Mouse (Mus musculus): Measurements from ENCODE around the gene Mbnl1.

DNA sequence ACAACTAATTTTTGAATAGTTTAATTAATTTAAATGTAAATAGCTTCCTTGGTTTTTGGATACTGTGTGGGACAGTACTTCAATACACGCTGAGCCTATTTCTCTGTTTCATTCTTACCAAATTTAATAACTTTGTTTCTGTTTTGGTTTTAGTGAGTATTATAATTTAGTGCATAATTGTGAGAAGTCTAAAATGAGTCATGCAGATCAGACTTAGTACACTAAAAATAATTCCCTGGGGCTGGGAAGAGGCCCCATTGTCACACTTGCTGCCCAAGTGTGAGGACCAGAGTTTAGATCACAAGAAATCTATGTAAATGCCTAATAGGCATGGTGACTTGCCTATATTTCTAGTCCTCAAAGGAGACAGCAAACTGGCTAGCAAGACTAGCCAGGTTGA is 33.9 kb upstream of the Mbnl1 start:
- TF ChIP-seq CTCF (IDR thresholded peaks at IDR 0.05; ENCODE audit: low read depth) (no peak), EP300 (IDR thresholded peaks at IDR 0.05; ENCODE audit: low read depth) (no peak)

Measured in heart, postnatal 0 days (tissue).